Mouse (Mus musculus): ENCODE measurements around the gene Pex7. TPM values are rescaled to one million over a fixed set of nuclear protein-coding genes. Genes with fewer than 3 reads are reported as not detected.

Pex7 gene
- total RNA-seq, 2 experiments from 2014 or later, result 23.3 to 23.7 TPM

DNA sequence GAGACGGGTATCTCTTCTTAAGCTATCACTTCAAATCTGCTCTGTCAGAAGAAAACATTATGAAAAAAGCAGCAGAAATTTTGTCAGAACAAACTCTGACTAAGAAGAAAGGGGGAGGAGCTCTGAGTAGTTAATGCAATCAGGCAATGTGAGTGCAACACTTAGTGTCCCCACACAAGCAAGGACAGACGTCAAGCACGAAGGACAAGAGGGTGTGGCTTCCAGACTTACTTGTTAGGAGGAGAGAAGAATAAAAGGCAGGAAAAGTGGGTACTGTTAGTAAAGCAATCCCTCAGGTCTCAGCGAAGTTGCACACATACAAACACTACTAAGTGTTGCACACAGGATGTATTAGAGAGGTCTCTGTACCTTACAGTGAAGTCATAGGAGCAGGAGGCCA lies 23.1 kb downstream of the Pex7 start:
- intact Hi-C loops (cut with DNase I), result no loop called here
- no peak for DNase-seq

- DNase-seq, result no peak
- intact Hi-C loops (cut with DNase I), result no loop called here
Measured at GRCm38 (mm10) chr10:19880437-19880836, 27.1 kb downstream of the Pex7 start.

- intact Hi-C loops (cut with DNase I), result no loop called here
Measured at GRCm38 (mm10) chr10:19879161-19879560, 28.3 kb downstream of the Pex7 start.

DNA sequence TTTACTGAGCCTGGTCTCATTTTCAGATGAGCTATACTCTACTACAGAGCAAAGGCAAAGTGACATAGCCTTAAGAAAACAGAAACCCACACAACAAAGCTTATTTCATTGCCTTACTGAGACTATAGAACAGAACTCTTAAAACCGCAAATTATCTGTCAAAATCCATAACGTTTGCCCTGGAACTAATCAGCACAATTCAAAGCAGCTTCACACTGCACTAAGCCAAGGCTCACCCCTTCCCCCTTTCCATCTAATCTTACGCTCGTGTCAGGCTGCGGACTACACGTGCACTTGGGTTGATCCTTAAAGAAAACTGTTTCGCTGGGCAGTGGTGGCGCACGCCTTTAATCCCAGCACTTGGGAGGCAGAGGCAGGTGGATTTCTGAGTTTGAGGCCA lies 29.8 kb downstream of the Pex7 start:
- intact Hi-C loops (cut with DNase I), result no loop called here
- no peak for DNase-seq

More at GRCm38 (mm10) chr10:19879161-19879560, 28.3 kb downstream of the Pex7 start:
- no peak for DNase-seq

DNA sequence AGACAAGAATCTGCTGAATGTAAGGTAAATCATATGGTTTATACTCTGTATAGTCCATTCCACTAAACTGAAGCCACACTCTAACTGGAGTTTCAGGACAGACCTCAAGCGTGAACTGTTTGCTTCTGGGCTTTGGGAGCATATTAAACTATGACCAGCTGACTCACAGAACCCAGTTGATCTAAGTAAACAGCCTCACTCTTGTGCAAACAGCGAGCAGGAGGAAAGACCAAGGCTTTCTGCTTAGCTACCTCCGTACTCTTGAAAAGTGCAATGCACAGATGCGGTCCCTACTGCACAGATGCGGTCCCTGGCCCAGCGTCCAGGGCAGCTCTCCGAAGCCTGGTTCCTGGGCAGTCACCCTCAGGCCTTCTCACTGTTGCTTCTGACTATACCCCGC lies 30.2 kb downstream of the Pex7 start:
- DNase-seq, result no peak
- intact Hi-C loops (cut with DNase I), result no loop called here

DNA sequence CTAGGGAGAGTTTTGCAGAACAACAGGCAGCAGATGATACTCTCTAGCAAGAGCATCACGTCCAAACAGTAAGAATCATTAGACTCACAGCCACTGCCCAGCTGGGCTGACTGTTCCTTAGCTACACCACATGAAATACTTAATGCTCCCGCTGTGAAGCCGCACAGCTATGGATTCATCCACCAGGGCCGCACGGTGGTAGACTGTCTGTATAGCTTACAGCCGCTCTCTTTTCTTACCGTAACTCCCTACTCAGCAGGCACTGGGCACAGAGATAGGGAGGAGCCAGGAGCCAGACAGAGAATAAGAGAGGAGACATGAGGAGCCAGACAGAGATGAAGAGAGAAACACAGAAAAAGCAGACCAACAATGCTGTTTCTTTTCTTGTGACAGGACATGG lies 30.8 kb downstream of the Pex7 start:
- intact Hi-C loops (cut with DNase I), result no loop called here
- no peak for DNase-seq

DNA sequence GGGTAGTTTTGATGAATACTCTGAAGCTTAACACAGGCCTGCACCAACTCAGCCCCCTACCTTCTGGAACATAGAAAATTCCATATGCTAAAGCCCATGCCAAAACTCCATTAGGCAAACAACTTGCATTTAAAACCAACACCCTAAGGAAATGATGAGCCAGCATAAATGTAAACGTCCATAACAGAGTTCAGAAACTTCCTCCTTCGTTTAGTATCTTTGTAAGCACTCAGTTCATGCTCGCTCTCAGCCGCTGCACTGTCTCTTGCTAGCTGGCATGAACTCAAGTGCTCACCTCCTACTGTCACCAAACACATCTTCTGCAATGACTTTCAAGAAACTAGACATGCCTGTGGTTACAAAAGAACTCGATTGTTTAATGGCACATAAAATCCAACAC lies 32.1 kb downstream of the Pex7 start:
- DNase-seq, result no peak
- intact Hi-C loops (cut with DNase I), result no loop called here

DNA sequence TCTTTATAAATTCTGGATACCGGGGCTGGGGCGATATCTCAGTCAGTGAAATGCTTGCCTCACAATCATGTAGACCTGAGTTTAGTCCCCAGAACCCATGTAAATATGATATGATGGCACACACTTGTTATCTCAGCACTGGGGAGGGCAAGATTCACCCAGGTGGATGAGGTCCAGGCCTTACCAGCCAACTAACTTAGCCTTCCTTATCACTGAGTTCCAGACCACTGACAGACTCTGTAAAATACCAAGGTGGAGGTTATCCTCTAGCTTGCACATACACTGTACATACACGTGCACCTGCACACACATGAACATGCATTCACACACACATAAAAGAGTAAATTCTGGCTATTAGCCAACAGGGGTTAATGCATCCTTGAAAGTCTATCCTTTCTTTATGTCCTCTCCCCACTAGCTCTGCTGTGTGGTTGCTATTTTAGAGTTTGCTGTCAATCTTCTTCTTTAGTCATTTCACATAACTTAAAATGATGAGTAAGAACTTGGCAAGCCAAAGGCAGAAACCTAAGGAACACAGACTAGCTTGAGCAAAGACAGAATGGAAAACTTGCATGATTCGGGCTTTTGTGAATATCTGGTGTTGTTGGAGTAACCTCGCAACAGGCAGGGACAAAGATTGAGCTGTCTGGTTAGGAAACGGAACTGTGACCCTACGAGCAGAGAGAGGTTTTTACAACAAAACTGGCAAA lies 51.7 kb downstream of the Pex7 start:
- no peak for DNase-seq
- intact Hi-C loops (cut with DNase I), result no loop called here

DNA sequence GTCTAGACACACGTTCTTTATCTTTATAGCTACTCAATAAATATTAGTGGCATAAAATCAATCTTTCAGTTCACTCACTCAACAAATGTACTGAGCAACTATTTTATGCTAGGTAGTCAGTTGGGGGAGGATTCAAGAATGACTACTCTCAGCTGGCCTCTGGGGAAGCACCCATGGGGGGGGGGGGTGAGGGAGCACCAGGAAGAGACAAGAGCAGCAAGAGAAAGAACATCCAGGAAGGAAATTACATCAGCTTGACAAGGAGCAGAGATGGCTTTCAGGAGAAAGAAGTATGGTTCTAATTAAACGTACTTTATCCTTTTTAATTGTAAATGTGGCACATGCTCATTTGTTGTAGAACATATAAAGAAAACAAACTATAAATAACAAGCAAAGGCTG lies 53.9 kb downstream of the Pex7 start:
- intact Hi-C loops (cut with DNase I), result no loop called here
- no peak for DNase-seq

DNA sequence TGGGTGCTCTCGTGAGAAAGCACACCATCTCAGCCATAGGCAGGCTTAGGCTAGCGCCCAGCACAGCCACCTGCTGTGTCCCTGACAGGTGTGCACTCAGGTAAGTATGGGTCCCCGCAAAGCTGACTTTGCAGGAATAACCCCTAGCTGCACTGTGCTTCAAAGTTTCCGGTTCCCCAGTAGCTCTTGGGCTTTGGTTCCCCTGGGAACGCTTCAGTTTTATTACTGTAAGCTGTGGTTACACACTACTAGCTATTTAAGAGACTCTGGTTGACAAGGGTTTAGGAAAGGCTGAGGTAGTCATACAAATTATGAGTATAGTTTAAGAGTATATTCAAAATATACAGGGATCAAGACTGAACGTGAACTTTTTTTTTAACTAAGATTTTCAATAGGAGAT lies 54.7 kb downstream of the Pex7 start:
- DNase-seq, result no peak
- intact Hi-C loops (cut with DNase I), result no loop called here

- DNase-seq, result peak; percentile 17 to 46
- intact Hi-C loops (cut with DNase I), result no loop called here
Measured at GRCm38 (mm10) chr10:19850998-19851691, 56.3 kb downstream of the Pex7 start, which contains the start of gene Slc35d3. Slc35d3 (minus strand) TSS chr10:19851459.

- peak; percentile 12 to 16 for DNase-seq
- intact Hi-C loops (cut with DNase I), result no loop called here
Measured at GRCm38 (mm10) chr10:19850544-19850997, 56.9 kb downstream of the Pex7 start.

DNA sequence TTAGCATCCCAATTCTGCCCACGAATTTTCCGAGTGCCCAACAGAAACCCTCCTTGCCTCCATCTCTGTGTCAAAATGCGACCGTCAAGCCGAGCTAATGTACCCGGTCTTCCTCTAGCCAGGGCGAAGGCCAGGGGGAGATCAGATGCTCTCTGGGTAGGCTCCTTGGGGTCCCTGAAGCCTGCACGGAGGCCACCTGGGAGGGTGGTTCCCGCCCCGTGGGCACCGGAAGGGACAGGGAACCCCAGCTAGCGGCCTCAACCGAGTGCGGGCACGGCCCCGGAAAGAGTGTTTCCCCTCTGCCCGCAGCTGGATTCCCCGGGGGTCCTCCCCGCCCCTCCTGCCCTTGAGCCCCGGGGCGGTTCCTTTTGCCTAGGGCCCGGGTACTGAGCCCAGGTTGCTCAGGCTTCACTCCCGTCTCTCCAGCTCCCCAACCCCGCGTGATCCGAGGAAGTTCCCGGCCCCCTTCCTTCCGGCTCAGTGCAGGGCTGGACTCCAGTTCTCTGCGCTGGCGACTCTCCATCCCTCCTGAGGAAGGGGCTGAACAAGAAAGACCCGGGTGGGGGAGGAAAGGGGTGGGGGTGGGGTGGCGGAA lies 57.6 kb downstream of the Pex7 start:
- intact Hi-C loops (cut with DNase I), result no loop called here
- peak in 1 of 2 experiments; percentile 5 for DNase-seq

DNA sequence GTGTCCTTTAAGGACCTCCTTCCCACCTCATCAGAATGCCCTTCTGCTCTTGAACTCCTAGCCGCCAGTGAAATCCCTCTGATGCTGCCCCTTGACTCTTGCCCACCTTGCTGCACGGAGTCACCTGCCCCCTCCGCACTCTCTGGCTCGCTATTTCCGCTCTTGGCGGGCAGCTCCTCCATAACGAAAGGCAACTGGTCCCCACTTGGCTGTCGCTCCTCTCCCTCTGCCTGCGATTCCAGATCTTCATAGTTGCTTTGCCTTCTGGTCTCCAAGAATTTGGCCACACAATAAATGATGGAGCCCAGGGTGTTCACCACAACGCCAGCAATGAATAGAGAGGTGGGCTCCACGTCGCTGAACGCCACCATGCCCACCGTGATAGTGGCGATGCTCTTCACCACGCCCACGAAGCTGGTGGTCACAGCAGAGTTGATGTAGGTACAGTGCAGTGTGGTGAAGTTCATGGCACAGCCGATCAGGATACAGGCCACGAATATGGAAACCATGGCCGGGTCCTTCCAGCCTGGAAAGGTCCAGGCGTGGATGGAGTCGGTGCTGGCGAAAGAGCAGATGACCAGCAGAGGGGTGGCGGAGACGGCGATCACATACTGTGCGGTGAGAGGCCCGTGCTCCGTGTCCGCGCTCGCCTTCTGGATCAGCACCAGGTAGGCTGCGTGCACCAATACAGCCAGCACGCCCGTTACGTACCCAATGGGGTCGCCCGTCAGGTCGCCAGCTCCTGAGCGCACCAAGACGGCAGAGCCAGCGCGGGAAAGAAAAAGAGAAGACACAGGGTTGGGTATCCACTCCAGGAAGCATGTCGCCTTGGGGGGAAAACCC lies 58.3 kb downstream of the Pex7 start:
- intact Hi-C loops (cut with DNase I), result no loop called here
- no peak for DNase-seq

DNA sequence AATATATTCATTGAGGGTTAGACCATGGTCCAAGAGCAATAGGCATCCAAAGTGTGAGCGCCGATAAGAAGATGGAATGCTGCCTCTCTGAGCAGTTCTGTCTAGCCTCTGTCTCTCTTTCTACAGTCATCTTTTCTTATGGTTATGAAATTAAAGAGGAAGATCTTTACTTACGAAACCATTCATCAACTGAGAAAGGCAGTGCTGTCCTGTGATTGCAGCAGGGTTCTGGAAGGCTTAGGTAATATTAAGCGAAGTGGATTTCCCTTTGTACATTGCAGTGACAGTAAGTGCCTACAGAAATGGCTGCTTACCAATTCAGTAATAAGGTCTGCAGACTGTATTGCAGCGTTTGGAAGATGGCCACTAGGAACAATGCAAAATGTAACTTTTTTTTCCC lies 67.7 kb downstream of the Pex7 start:
- DNase-seq, result no peak
- intact Hi-C loops (cut with DNase I), result no loop called here

DNA sequence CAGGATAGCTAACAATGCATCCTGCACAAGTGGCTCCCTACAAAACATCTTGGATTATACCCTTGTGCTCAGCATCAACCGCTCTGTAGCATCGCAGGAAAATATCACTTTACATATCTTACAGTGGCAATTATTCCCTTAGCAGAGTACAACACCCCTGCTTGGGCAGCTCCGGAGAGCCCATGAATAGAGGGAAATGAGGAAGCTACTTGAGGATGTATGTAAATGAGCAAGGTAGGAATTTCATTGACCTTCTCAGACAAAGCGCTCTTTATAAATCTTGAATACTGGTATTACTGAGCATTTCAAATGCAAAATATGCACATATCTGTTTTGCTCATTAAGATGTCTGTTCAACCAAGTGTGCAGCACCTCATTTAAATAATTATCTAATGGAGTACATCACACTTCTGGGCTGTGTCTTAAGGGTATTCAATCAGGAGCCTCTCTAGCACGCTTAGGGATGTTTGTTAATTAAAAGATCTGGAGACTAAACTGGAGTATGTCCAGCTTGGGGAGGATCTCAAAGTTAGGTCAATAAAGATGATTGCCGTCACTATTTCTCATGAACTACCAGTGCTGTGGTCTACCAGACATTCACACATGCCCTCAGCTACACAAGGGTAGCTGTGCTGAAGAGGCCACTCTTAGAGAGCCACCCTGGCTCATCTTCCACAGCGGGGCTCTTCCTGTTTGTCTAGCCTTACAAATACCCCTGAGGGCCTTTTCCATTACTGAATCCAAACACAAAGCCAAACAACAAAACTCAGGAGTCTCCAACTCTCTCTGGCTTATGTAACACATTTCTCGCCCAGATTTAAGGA lies 71.4 kb downstream of the Pex7 start:
- intact Hi-C loops (cut with DNase I), result no loop called here
- DNase-seq, result no peak

- DNase-seq, result no peak
- intact Hi-C loops (cut with DNase I), result no loop called here
Measured at GRCm38 (mm10) chr10:19834222-19834621, 73.3 kb downstream of the Pex7 start.

DNA sequence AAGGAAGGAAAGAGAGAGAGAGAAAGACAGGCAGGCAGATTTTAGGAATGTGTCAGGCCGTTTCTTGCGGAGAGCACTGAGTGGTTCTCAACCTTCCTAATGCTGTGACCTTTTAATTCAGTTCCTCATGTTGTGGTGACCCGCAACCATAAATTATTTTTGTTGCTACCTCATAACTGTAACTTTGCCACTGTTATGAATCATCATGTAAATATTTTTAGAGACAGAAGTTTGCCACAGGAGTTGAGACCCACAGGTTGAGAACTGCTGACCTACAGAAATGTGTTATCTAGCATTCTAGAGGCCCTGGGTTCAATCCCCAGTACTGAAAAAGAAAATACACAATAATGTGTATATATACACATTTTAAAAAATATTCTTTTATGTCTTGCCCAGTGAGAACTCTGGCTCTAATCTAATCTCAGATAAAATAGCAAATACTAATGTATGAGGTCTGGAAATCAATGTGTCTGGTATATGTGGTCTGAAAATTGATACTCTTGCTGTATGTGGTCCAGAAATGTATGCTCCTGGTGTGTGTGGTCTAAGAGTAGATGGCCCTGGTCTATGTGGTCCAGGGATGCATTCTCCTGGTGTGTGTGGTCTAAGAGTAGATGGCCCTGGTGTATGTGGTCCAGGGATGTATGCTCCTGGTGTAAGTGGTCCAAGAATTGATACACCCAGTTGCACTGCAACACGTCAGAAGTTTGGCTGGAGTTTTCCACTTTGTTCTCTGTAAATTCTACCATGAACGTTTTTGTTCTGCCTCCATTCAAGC lies 76.2 kb downstream of the Pex7 start:
- intact Hi-C loops (cut with DNase I), result no loop called here
- no peak for DNase-seq

DNA sequence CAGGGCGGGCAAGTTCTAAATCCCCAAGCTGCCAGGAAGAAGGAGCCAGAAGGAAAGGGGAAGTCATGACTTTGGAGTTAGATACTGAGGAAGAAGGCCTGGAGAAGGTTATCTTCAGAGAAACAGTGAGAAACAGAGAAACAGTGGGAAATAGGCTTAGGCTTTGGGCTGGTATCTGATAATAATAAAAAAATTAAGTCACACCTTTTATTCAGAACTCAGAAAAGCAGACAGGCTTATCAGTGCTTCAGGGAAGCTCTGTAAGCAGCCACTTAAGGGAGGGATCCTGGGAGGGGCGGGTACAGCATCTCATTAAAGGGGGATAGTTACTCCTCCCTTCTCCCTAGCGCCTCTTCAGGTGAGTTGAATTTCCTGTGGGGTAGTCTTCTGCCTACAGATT lies 86.5 kb downstream of the Pex7 start:
- no peak for DNase-seq

More for the DNA sequence above, 86.5 kb downstream of the Pex7 start:
- intact Hi-C loops (cut with DNase I), result no loop called here
